Comparison of ENCODE assay signal across 8 mouse cellular contexts in the genomic region with DNA sequence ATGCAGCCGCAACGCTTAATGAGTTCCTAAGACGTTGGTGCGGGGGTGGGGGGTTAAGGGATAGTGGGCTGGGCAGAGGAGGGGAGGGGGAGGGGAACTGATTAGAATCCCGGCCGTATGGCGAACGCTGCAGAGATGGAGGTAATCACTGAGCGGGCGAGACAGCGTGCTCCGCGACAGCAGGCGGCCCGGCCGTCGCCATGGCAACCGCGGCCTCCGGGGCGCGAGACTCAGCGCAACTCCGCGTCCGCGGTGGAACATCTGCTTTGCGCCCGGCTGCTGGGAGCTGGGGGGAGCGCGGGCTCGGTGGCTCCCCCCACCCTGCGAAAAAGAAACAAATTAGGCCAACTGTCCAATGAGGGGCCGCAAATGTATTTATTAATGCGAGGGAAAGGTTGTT. TPM values are rescaled to one million over a fixed set of nuclear protein-coding genes. Genes with fewer than 3 reads are reported as not detected.
A peak's percentile ranks its signal among the peaks of the same experiment; 100 is the strongest.
DNase-seq lines count a peak whose midpoint lies in the region; ATAC-seq and TF ChIP-seq lines count a peak whose summit lies in the region.

No protein-coding gene starts in this region.

- no peaks in the 10 kb centered on the region for H3K9me3 ChIP-seq in limb, embryonic 12.5 days
- H3K9me3 ChIP-seq in midbrain, embryonic 14.5 days (ENCODE audit: control insufficient read depth, low read length): no peaks in the 10 kb centered on the region

- no peak for TF ChIP-seq CTCF in kidney, adult 2 months (conservative IDR thresholded peaks at IDR 0.05; ENCODE audit: insufficient read depth, insufficient read length, low read depth, low read length)

- 2% methylated on average over 35 of the region's 35 CpGs for WGBS in kidney, adult 2 months
- whole genome bisulfite sequencing in limb, embryonic 12.5 days: 0% methylated on average over 35 of the region's 35 CpGs
- under 1% methylated on average over 35 of the region's 35 CpGs for WGBS in midbrain, embryonic 14.5 days

- H3K9ac ChIP-seq in limb, embryonic 12.5 days (replicated peaks): peak overlapping the region; percentile 38
- no peak overlapping the region for H3K9ac ChIP-seq in midbrain, embryonic 14.5 days (replicated peaks; ENCODE audit: low read length)

- ATAC-seq in CD4-positive, CD25-positive, alpha-beta regulatory T cell, adult 4 months: no peak
- ATAC-seq in limb, embryonic 12.5 days (ENCODE audit: insufficient number of reproducible peaks, insufficient read depth, low FRiP score, low TSS enrichment, low read depth): peak; percentile 38
- peak; percentile 88 for ATAC-seq in midbrain, embryonic 14.5 days (ENCODE audit: low FRiP score, low TSS enrichment)

- no peaks in the 10 kb centered on the region for H3K27me3 ChIP-seq in kidney, adult 2 months (replicated peaks; ENCODE audit: control insufficient read depth, insufficient read depth, low read length)
- peaks cover 3% of the 10 kb centered on the region; the same call in 1 of the 2 replicates for H3K27me3 ChIP-seq in limb, embryonic 12.5 days
- H3K27me3 ChIP-seq in midbrain, embryonic 14.5 days (ENCODE audit: control insufficient read depth, insufficient read depth, low read length): no peaks in the 10 kb centered on the region

- H3K4me3 ChIP-seq in kidney, adult 2 months (ENCODE audit: insufficient read depth, low read depth, low read length): peak overlapping the region; percentile 15
- peak overlapping the region; percentile 43 for H3K4me3 ChIP-seq in limb, embryonic 12.5 days (replicated peaks)
- peak overlapping the region; percentile 15; the same call in 1 of the 2 replicates for H3K4me3 ChIP-seq in midbrain, embryonic 14.5 days (replicated peaks; ENCODE audit: low read depth, low read length)

- no peaks in the 10 kb centered on the region for H3K36me3 ChIP-seq in kidney, adult 2 months (ENCODE audit: control insufficient read depth, insufficient read depth, low read length)
- H3K36me3 ChIP-seq in limb, embryonic 12.5 days: no peaks in the 10 kb centered on the region
- no peaks in the 10 kb centered on the region for H3K36me3 ChIP-seq in midbrain, embryonic 14.5 days (ENCODE audit: control insufficient read depth, insufficient read depth, low read length)

- no peak overlapping the region for H3K27ac ChIP-seq in kidney, adult 2 months (ENCODE audit: insufficient read depth, low read depth, low read length)
- peak overlapping the region; percentile 68 for H3K27ac ChIP-seq in limb, embryonic 12.5 days
- peak overlapping the region; percentile 100 for H3K27ac ChIP-seq in midbrain, embryonic 14.5 days (replicated peaks; ENCODE audit: low read depth, low read length)

- H3K4me1 ChIP-seq in kidney, adult 2 months (ENCODE audit: control insufficient read depth, insufficient read depth, low read length): no peaks in the 10 kb centered on the region
- H3K4me1 ChIP-seq in limb, embryonic 12.5 days (replicated peaks): peaks cover 44% of the 10 kb centered on the region
- peaks cover 69% of the 10 kb centered on the region for H3K4me1 ChIP-seq in midbrain, embryonic 14.5 days (ENCODE audit: control insufficient read depth, insufficient read depth, low read length)

- TF ChIP-seq POLR2A in kidney, adult 2 months (IDR thresholded peaks at IDR 0.05; ENCODE audit: low read depth, low read length): no peak

- peak overlapping the region; percentile 83 for H3K4me2 ChIP-seq in limb, embryonic 12.5 days
- peak overlapping the region; percentile 54 for H3K4me2 ChIP-seq in midbrain, embryonic 14.5 days (ENCODE audit: low read length)

- DNase-seq in CD4-positive, CD25-positive, alpha-beta regulatory T cell, adult 2 months (ENCODE audit: low read depth, low spot score): peak; percentile 81
- peak; percentile 95 for DNase-seq in embryo, embryonic 10.5 days (ENCODE audit: low spot score)
- peak; percentile 68 to 80 for DNase-seq in gastrocnemius, postnatal 4 days (ENCODE audit: low spot score in 2 of 2)
- peak; percentile 43 for DNase-seq in kidney, adult 2 months
- DNase-seq in midbrain, embryonic 14.5 days: peak; percentile 98
- DNase-seq in spleen, postnatal 10 days (ENCODE audit: low spot score in 2 of 2): peak; percentile 14 to 62

RNA-seq across cellular contexts. Expression of gene Copz2, which starts 26.1 kb away (rescaled TPM):
- not detected for polyA plus RNA-seq in CD4-positive, CD25-positive, alpha-beta regulatory T cell, adult 4 months (2017; shearing (Covaris generic))
- 10 to 100 TPM; 71.4 to 77.1 TPM for total RNA-seq in gastrocnemius, postnatal 4 days (2021)
- polyA plus RNA-seq in kidney, adult 2 months (2012; rRNA removed): 56.2 and 61.6 TPM in 2 replicates
- 78.1 and 88.3 TPM in 2 replicates for polyA plus RNA-seq in limb, embryonic 12.5 days (2016; fragmentation: Nextera tagmentation; extraction: Ambion mirVana)
- polyA plus RNA-seq in midbrain, embryonic 14.5 days (2014; fragmentation: Nextera tagmentation; extraction: Ambion mirVana): 6.5 and 16.0 TPM in 2 replicates

RNA-seq across cellular contexts. Expression of gene Cdk5rap3, which starts 40.6 kb away (rescaled TPM):
- 100 to 1,000 TPM in 1 of 2 experiments, 10 to 100 TPM in 1; 82.3 to 119 TPM for polyA plus RNA-seq in CD4-positive, CD25-positive, alpha-beta regulatory T cell, adult 4 months (2017; shearing (Covaris generic))
- 10 to 100 TPM; 39.2 to 45.1 TPM for total RNA-seq in gastrocnemius, postnatal 4 days (2021)
- 35.6 and 37.2 TPM in 2 replicates for polyA plus RNA-seq in kidney, adult 2 months (2012; rRNA removed)
- 87.8 and 89.6 TPM in 2 replicates for polyA plus RNA-seq in limb, embryonic 12.5 days (2016; fragmentation: Nextera tagmentation; extraction: Ambion mirVana)
- 85.2 and 90.2 TPM in 2 replicates for polyA plus RNA-seq in midbrain, embryonic 14.5 days (2014; fragmentation: Nextera tagmentation; extraction: Ambion mirVana)

RNA-seq across cellular contexts. Expression of gene Nfe2l1, which starts 46.0 kb away (rescaled TPM):
- 10 to 100 TPM; 21.3 to 26.1 TPM for polyA plus RNA-seq in CD4-positive, CD25-positive, alpha-beta regulatory T cell, adult 4 months (2017; shearing (Covaris generic))
- 100 to 1,000 TPM; 200 to 204 TPM for total RNA-seq in gastrocnemius, postnatal 4 days (2021)
- polyA plus RNA-seq in kidney, adult 2 months (2012; rRNA removed): 230 and 252 TPM in 2 replicates
- 66.3 and 70.1 TPM in 2 replicates for polyA plus RNA-seq in limb, embryonic 12.5 days (2016; fragmentation: Nextera tagmentation; extraction: Ambion mirVana)
- 40.1 and 46.3 TPM in 2 replicates for polyA plus RNA-seq in midbrain, embryonic 14.5 days (2014; fragmentation: Nextera tagmentation; extraction: Ambion mirVana)

RNA-seq across cellular contexts. Expression of gene Prr15l, which starts 52.2 kb away (rescaled TPM):
- 1 to 10 TPM in 1 of 2 experiments, under 1 TPM in 1; 0.48 to 1.5 TPM for polyA plus RNA-seq in CD4-positive, CD25-positive, alpha-beta regulatory T cell, adult 4 months (2017; shearing (Covaris generic))
- not detected for total RNA-seq in gastrocnemius, postnatal 4 days (2021)
- 114 and 119 TPM in 2 replicates for polyA plus RNA-seq in kidney, adult 2 months (2012; rRNA removed)
- polyA plus RNA-seq in limb, embryonic 12.5 days (2016; fragmentation: Nextera tagmentation; extraction: Ambion mirVana): 0.84 and 1.1 TPM in 2 replicates
- polyA plus RNA-seq in midbrain, embryonic 14.5 days (2014; fragmentation: Nextera tagmentation; extraction: Ambion mirVana): 0.16 and 0.24 TPM in 2 replicates

Comparison
In these comparisons a context has a peak if more than half of its experiments do, and no peak if none do; other contexts are left out.
1. DNase-seq: peak in every context shown above with its lines; median percentile 98 in midbrain, embryonic 14.5 days; 95 in embryo, embryonic 10.5 days; 81 in CD4-positive, CD25-positive, alpha-beta regulatory T cell, adult 2 months; 74 in gastrocnemius, postnatal 4 days; 43 in kidney, adult 2 months; 38 in spleen, postnatal 10 days.